Mouse (Mus musculus) lung, adult 2 months (tissue): ENCODE results near the gene Krtap31-1.

Experiments
- CTCF ChIP-seq: fragments of 200-500 bp; IDR thresholded peaks from 2 replicates; pipeline ENCODE4 v1.5.1; 2011; ENCODE audit warnings: mild to moderate bottlenecking, low read length, control low read depth; ENCODE audit not compliant: insufficient read depth
- POLR2A ChIP-seq: fragments of 200-500 bp; IDR thresholded peaks from 2 replicates; pipeline ENCODE4 v1.6.1; 2011; ENCODE audit warnings: low read depth, mild to moderate bottlenecking, control low read depth, low read length, borderline replicate concordance; ENCODE audit errors: extremely low read depth

GRCm38 (mm10) chr11:99858761-99859160 is 49.0 kb upstream of the Krtap31-1 start:
- TF ChIP-seq CTCF, result no peak
- TF ChIP-seq POLR2A, result no peak
